Mouse (Mus musculus): ENCODE measurements around the gene Nudt8.
"Not testable (repeated sequence)": the region's sequence is repeated elsewhere in the genome, so short reads cannot be mapped to it uniquely, and the experiment has no call there.

The Nudt8 gene

GRCm38 (mm10) chr19:4000119-4000900 lies at the start of gene Nudt8, which contains the start of gene Gm49405:
Gene Nudt8, plus strand, starts transcription at chr19:4000580.
Gene Gm49405, plus strand, starts transcription at chr19:4000626.
- DNase-seq (ENCODE audit: low read depth, low spot score): peak; percentile 90

GRCm38 (mm10) chr19:3951461-3951860 lies 48.9 kb upstream of the Nudt8 start:
- no peak for DNase-seq (ENCODE audit: low read depth, low spot score)

DNA sequence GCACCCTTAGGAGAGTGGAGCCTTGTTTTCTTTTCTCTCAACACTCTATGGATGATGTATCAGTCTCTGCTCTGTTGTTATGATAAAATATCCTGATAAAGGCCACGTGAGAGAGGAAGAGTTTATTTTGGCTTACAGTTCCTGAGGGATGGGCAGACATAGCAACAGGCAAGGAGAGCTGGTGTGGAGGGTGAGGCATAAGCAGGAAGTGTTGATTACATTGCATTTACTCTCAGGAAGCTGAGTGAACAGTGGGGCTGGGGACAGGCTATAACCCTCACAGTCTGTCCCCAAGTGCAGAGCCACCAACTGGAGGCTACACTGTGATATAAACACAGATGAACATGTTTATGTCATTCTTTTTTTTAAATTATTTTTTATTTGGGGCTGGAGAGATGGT lies 48.3 kb upstream of the Nudt8 start:
- no peak for DNase-seq (ENCODE audit: low read depth, low spot score)

- DNase-seq (ENCODE audit: low read depth, low spot score): no peak
These were observed 45.3 kb upstream of the Nudt8 start for GRCm38 (mm10) chr19:3955033-3955432.

DNA sequence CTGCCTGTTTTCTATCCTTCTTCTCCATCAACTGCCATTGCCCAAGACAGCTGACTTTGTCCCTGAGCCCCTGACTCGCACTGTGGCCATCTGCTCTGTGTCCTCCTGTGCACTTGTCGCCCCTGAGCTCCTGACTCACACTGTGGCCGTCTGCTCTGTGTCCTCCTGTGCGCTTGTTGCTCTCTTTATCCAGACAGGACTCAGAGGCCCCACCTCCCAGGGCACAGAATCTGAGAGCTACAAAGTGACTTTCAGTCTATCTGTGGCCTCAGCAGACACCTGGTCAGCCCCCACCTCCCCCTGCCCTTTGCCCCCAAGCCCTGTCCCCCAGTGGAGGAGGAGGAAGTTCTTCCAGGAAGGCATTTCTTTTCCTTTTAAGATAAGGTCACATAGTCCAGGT lies 44.6 kb upstream of the Nudt8 start:
- DNase-seq (ENCODE audit: low read depth, low spot score): no peak

- DNase-seq (ENCODE audit: low read depth, low spot score): not testable (repeated sequence)
These were observed 42.9 kb upstream of the Nudt8 start for GRCm38 (mm10) chr19:3957296-3958036.

DNA sequence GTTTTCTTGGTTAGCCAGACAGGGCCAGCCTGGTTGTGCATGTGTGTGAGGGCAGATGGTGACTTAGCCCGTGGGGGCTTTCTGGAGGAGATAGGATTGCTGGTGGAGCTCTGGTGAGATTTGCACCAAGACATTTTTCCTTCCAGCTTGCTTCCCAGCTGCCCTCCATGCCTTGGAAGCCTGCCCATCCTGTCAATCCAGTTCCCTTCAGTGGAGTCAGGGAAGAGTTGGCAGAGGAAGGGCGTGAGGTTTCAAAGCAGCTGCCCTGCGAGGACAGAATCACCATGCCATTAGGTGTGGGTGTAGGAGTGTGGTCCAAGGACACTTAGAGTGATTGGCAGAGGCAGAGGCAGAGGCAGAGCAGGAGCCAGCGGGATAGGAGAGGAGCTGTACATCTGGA lies 41.9 kb upstream of the Nudt8 start, which contains the start of gene Aldh3b3:
Gene Aldh3b3, plus strand, starts transcription at position 176 of the 400 bp plus-strand sequence.
- no peak for DNase-seq (ENCODE audit: low read depth, low spot score)

DNA sequence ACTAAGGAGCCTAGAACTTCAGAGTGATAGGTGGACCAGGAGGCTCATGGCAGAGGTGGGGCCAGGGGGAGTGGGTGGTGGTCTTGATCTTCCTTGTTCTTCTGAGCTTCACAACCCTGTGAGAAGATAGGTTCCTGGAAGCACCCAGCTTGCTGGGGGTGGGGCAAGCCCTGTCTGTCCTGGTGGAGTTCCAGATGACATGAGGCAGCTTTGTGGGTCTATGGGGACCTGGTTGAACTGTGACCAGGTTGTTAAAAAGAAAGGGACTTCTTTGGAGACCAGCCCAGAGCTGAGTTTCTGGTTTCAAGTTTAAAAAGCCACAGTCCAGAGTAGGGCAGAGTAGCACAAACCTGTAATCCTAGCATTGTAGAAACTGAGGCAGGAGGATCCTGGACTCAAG lies 41.4 kb upstream of the Nudt8 start:
- DNase-seq (ENCODE audit: low read depth, low spot score): no peak

- DNase-seq (ENCODE audit: low read depth, low spot score): no peak
These were observed 40.2 kb upstream of the Nudt8 start for GRCm38 (mm10) chr19:3960211-3960610.

DNA sequence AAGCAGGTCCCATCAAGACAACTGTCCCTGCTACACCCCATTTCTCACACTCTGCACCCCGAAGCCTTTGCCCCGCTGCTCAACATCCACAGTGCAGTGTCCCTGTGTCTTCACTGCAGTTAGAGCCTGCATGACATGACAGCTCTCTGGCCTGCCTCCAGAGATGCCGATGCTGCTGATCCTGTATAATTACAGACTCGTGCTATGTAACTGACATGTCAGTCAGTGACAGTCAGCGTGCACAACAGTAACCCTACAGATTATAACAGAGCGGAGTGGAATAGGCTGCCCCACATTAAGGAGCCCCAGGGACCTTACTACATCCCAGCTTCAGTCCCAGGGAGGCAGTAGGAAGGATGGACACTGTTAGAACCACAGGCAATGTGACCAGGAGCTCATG lies 38.6 kb upstream of the Nudt8 start:
- DNase-seq (ENCODE audit: low read depth, low spot score): not testable (repeated sequence)

- DNase-seq (ENCODE audit: low read depth, low spot score): no peak
These were observed 37.9 kb upstream of the Nudt8 start for GRCm38 (mm10) chr19:3962469-3962868.

- DNase-seq (ENCODE audit: low read depth, low spot score): no peak
These were observed 36.4 kb upstream of the Nudt8 start for GRCm38 (mm10) chr19:3964030-3964429.

- no peak for DNase-seq (ENCODE audit: low read depth, low spot score)
These were observed 33.9 kb upstream of the Nudt8 start for GRCm38 (mm10) chr19:3966330-3967075.

GRCm38 (mm10) chr19:3967258-3967657 lies 33.1 kb upstream of the Nudt8 start:
- no peak for DNase-seq (ENCODE audit: low read depth, low spot score)

DNA sequence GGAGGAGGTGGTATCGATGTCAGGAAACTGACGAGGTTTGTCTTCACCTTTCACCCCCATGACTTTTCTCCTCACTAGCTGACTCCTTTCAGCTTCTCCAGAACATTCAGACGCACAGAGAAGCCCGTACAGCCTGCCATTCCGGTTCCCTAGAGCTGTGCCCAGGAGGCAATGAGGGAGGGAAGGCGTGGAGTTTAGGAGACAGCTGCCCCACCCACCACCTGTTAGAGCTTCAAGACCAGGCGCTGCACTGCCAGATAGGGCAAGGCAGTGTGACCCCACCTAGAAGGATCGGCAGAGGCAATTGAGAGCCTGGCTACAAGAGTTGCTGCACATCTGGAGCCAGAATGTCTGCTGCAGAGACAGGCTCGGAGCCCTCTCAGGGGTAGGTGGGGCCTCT lies 28.2 kb upstream of the Nudt8 start, which contains the start of gene Aldh3b2:
Gene Aldh3b2, plus strand, starts transcription at position 100 of the 400 bp plus-strand sequence.
- DNase-seq (ENCODE audit: low read depth, low spot score): no peak

DNA sequence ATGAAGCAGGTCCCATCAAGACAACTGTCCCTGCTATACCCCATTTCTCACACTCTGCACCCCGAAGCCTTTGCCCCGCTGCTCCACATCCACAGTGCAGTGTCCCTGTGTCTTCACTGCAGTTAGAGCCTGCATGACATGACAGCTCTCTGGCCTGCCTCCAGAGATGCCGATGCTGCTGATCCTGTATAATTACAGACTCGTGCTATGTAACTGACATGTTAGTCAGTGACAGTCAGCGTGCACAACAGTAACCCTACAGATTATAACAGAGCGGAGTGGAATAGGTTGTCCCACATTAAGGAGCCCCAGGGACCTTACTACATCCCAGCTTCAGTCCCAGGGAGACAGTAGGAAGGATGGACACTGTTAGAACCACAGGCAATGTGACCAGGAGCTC lies 25.8 kb upstream of the Nudt8 start:
- DNase-seq (ENCODE audit: low read depth, low spot score): not testable (repeated sequence)

- no peak for DNase-seq (ENCODE audit: low read depth, low spot score)
These were observed 24.5 kb upstream of the Nudt8 start for GRCm38 (mm10) chr19:3975866-3976265.

- DNase-seq (ENCODE audit: low read depth, low spot score): peak; percentile 69
These were observed 20.1 kb upstream of the Nudt8 start for GRCm38 (mm10) chr19:3980309-3980708.

- no peak for DNase-seq (ENCODE audit: low read depth, low spot score)
These were observed 19.5 kb upstream of the Nudt8 start for GRCm38 (mm10) chr19:3980917-3981316.

GRCm38 (mm10) chr19:3983527-3984200 lies 16.7 kb upstream of the Nudt8 start:
- DNase-seq (ENCODE audit: low read depth, low spot score): no peak

GRCm38 (mm10) chr19:3985261-3985681 lies 15.1 kb upstream of the Nudt8 start:
- DNase-seq (ENCODE audit: low read depth, low spot score): no peak
